In the genomic region with DNA sequence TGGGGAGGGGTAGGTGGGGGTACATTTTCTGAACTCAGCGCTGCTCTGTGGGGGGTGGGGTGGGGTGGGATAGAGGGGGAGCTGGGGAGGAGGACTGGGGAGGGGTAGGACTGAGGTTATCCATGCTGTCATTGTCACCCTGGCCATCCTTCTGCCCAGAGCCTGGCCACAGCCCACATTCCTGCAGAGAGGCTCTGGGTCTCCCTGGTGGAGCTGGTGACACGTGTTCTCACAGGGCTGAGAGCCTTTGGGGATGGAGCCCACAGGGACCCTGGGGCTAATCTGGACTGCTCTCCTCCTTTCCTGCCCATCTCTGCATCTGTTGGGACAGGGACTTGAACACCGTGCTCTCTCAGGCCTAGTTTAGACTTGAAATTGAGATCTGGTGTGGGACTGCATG, we compare ENCODE assay signal across 20 mouse cellular contexts. TPM values are rescaled to one million over a fixed set of nuclear protein-coding genes. Genes with fewer than 3 reads are reported as not detected.
A peak's percentile ranks its signal among the peaks of the same experiment; 100 is the strongest.
DNase-seq lines count a peak whose midpoint lies in the region; ATAC-seq and TF ChIP-seq lines count a peak whose summit lies in the region.
"Had no signal": no experiment of that assay in that cellular context is flagged by ENCODE, and none has a peak within 500 bp of the region (broad histone marks: within the 10 kb centered on the region; RNA-seq: fewer than 3 reads in every experiment).

No protein-coding gene starts in this region.

- H3K4me3 ChIP-seq in forebrain, embryonic 10.5 days: no peak overlapping the region
- no peak overlapping the region for H3K4me3 ChIP-seq in forebrain, embryonic 13.5 days
- H3K4me3 ChIP-seq in liver, adult 2 months (ENCODE audit: insufficient read depth, low read depth, low read length): 0 out of 2 replicates have a peak overlapping the region, but pooled peaks have one; percentile 25
- H3K4me3 ChIP-seq in hindbrain, embryonic 13.5 days: no peak overlapping the region
- H3K4me3 ChIP-seq in midbrain, embryonic 16.5 days (ENCODE audit: low read depth, low read length): no peak overlapping the region
- H3K4me3 ChIP-seq in stomach, postnatal 0 days (ENCODE audit: low read depth, low read length): no peak overlapping the region
- H3K4me3 ChIP-seq: embryonic facial prominence, embryonic 13.5 days; heart, embryonic 12.5 days; limb, embryonic 13.5 days; liver, embryonic 15.5 days; neural tube, embryonic 12.5 days had no signal

- no peak for TF ChIP-seq CTCF in liver, adult 2 months (IDR thresholded peaks at IDR 0.05; ENCODE audit: low read depth, low read length)
- no peak for TF ChIP-seq CTCF in stomach, postnatal 0 days (IDR thresholded peaks at IDR 0.05; ENCODE audit: low read depth)

- H3K27ac ChIP-seq in forebrain, embryonic 10.5 days: peak overlapping the region; percentile 40; the same call in 1 of the 2 replicates
- H3K27ac ChIP-seq in forebrain, embryonic 13.5 days: no peak overlapping the region
- no peak overlapping the region for H3K27ac ChIP-seq in liver, adult 2 months (replicated peaks; ENCODE audit: insufficient read depth, low read depth, low read length)
- 0 out of 2 replicates have a peak overlapping the region, but pooled peaks have one; percentile 13 for H3K27ac ChIP-seq in hindbrain, embryonic 13.5 days
- peak overlapping the region; percentile 95 for H3K27ac ChIP-seq in midbrain, embryonic 16.5 days (ENCODE audit: low read length)
- no peak overlapping the region for H3K27ac ChIP-seq in stomach, postnatal 0 days (replicated peaks)
- H3K27ac ChIP-seq: embryonic facial prominence, embryonic 13.5 days; limb, embryonic 13.5 days; liver, embryonic 15.5 days; macrophage; neural tube, embryonic 12.5 days had no signal

- WGBS in forebrain, embryonic 10.5 days: 41% methylated on average over 3 of the region's 3 CpGs
- 27% methylated on average over 2 of the region's 3 CpGs for WGBS in forebrain, embryonic 13.5 days
- 63% methylated on average over 3 of the region's 3 CpGs for WGBS in liver, adult 2 months
- 8% methylated on average over 3 of the region's 3 CpGs for WGBS in hindbrain, embryonic 13.5 days
- WGBS in midbrain, embryonic 16.5 days: 42% methylated on average over 3 of the region's 3 CpGs
- 60% methylated on average over 3 of the region's 3 CpGs for WGBS in stomach, postnatal 0 days

- DNase-seq in forebrain, embryonic 10.5 days (ENCODE audit: extremely low spot score, low spot score): no peak
- DNase-seq in liver, adult 2 months (ENCODE audit: extremely low read depth, low read depth, low spot score): no peak
- no peak for DNase-seq in liver
- DNase-seq in spleen, postnatal 4 days (ENCODE audit: low spot score in 2 of 2): no peak
- no peak for DNase-seq in stomach, postnatal 0 days (ENCODE audit: low spot score)
- DNase-seq: adrenal gland, postnatal 36 days; heart, postnatal 14 days; kidney, adult 8-10 months; kidney, postnatal 4 days; right cerebral cortex, postnatal 14 days; thymus, postnatal 14 days had no signal

- peaks cover 76% of the 10 kb centered on the region for H3K4me1 ChIP-seq in forebrain, embryonic 10.5 days
- H3K4me1 ChIP-seq in forebrain, embryonic 13.5 days: peaks cover 66% of the 10 kb centered on the region
- H3K4me1 ChIP-seq in liver, adult 2 months (ENCODE audit: control insufficient read depth, insufficient read depth, low read length): no peaks in the 10 kb centered on the region; the same call in 1 of the 2 replicates
- peaks cover 76% of the 10 kb centered on the region for H3K4me1 ChIP-seq in hindbrain, embryonic 13.5 days (replicated peaks)
- H3K4me1 ChIP-seq in midbrain, embryonic 16.5 days (ENCODE audit: control insufficient read depth, insufficient read depth, low read length): peaks cover 65% of the 10 kb centered on the region
- H3K4me1 ChIP-seq in stomach, postnatal 0 days (replicated peaks; ENCODE audit: control insufficient read depth, insufficient read depth): peaks cover 3% of the 10 kb centered on the region; the same call in 1 of the 2 replicates
- H3K4me1 ChIP-seq: liver, embryonic 15.5 days had no signal

- H3K9ac ChIP-seq in forebrain, embryonic 13.5 days: no peak overlapping the region
- no peak overlapping the region for H3K9ac ChIP-seq in liver, adult 2 months (ENCODE audit: low read depth, low read length)
- H3K9ac ChIP-seq in hindbrain, embryonic 13.5 days: peak overlapping the region; percentile 49; the same call in 1 of the 2 replicates
- no peak overlapping the region; the same call in 1 of the 2 replicates for H3K9ac ChIP-seq in midbrain, embryonic 16.5 days (ENCODE audit: low read depth, low read length)
- no peak overlapping the region for H3K9ac ChIP-seq in stomach, postnatal 0 days (ENCODE audit: low read length)
- H3K9ac ChIP-seq: embryonic facial prominence, embryonic 13.5 days; heart, embryonic 12.5 days; limb, embryonic 13.5 days; liver, embryonic 15.5 days; neural tube, embryonic 12.5 days had no signal

- TF ChIP-seq EP300 in stomach, postnatal 0 days (optimal IDR thresholded peaks at IDR 0.05): no peak

- no peak for TF ChIP-seq POLR2A in liver, adult 2 months (IDR thresholded peaks at IDR 0.05; ENCODE audit: extremely low read depth, insufficient read depth, low read length)

- no peaks in the 10 kb centered on the region for H3K36me3 ChIP-seq in forebrain, embryonic 10.5 days (replicated peaks)
- H3K36me3 ChIP-seq in forebrain, embryonic 13.5 days (ENCODE audit: poor library complexity, severe bottlenecking): no peaks in the 10 kb centered on the region
- no peaks in the 10 kb centered on the region for H3K36me3 ChIP-seq in liver, adult 2 months (ENCODE audit: control insufficient read depth, insufficient read depth, low read length)
- no peaks in the 10 kb centered on the region for H3K36me3 ChIP-seq in hindbrain, embryonic 13.5 days
- no peaks in the 10 kb centered on the region for H3K36me3 ChIP-seq in midbrain, embryonic 16.5 days (ENCODE audit: control insufficient read depth, insufficient read depth, low read length)
- H3K36me3 ChIP-seq in stomach, postnatal 0 days (ENCODE audit: control insufficient read depth, insufficient read depth, low read length): no peaks in the 10 kb centered on the region
- H3K36me3 ChIP-seq: embryonic facial prominence, embryonic 13.5 days; liver, embryonic 15.5 days; neural tube, embryonic 12.5 days had no signal

- no peaks in the 10 kb centered on the region for H3K9me3 ChIP-seq in forebrain, embryonic 10.5 days
- no peaks in the 10 kb centered on the region for H3K9me3 ChIP-seq in forebrain, embryonic 13.5 days (replicated peaks)
- no peaks in the 10 kb centered on the region for H3K9me3 ChIP-seq in hindbrain, embryonic 13.5 days
- H3K9me3 ChIP-seq in midbrain, embryonic 16.5 days (replicated peaks; ENCODE audit: control insufficient read depth, low read length, poor library complexity, severe bottlenecking): no peaks in the 10 kb centered on the region
- H3K9me3 ChIP-seq in stomach, postnatal 0 days (ENCODE audit: control insufficient read depth, low read length): no peaks in the 10 kb centered on the region
- H3K9me3 ChIP-seq: embryonic facial prominence, embryonic 13.5 days; heart, embryonic 12.5 days; limb, embryonic 13.5 days; liver, embryonic 15.5 days; neural tube, embryonic 12.5 days had no signal

- peaks cover 8% of the 10 kb centered on the region; the same call in 1 of the 2 replicates for H3K79me2 ChIP-seq in liver, adult 2 months (ENCODE audit: control insufficient read depth, insufficient read depth, low read length)

- H3K27me3 ChIP-seq in forebrain, embryonic 10.5 days (ENCODE audit: poor library complexity, severe bottlenecking): peaks cover 8% of the 10 kb centered on the region
- H3K27me3 ChIP-seq in forebrain, embryonic 13.5 days: peaks cover 14% of the 10 kb centered on the region; the same call in 1 of the 2 replicates
- H3K27me3 ChIP-seq in liver, adult 2 months (ENCODE audit: control insufficient read depth, insufficient read depth, low read length): no peaks in the 10 kb centered on the region
- no peaks in the 10 kb centered on the region for H3K27me3 ChIP-seq in hindbrain, embryonic 13.5 days
- no peaks in the 10 kb centered on the region for H3K27me3 ChIP-seq in midbrain, embryonic 16.5 days (ENCODE audit: control insufficient read depth, insufficient read depth, low read depth, low read length)
- H3K27me3 ChIP-seq in stomach, postnatal 0 days (ENCODE audit: control insufficient read depth, insufficient read depth, low read length): no peaks in the 10 kb centered on the region
- H3K27me3 ChIP-seq: embryonic facial prominence, embryonic 13.5 days; heart, embryonic 12.5 days; limb, embryonic 13.5 days; liver, embryonic 15.5 days; neural tube, embryonic 12.5 days had no signal

- ATAC-seq in forebrain, embryonic 13.5 days: no peak
- no peak for ATAC-seq in hindbrain, embryonic 13.5 days (ENCODE audit: low FRiP score)
- no peak for ATAC-seq in midbrain, embryonic 16.5 days
- no peak for ATAC-seq in stomach, postnatal 0 days (ENCODE audit: low FRiP score, low TSS enrichment)

- no peak overlapping the region for H3K4me2 ChIP-seq in forebrain, embryonic 13.5 days
- H3K4me2 ChIP-seq in hindbrain, embryonic 13.5 days: no peak overlapping the region
- H3K4me2 ChIP-seq in midbrain, embryonic 16.5 days (ENCODE audit: low read length): no peak overlapping the region
- no peak overlapping the region for H3K4me2 ChIP-seq in stomach, postnatal 0 days (replicated peaks; ENCODE audit: low read depth)
- H3K4me2 ChIP-seq: embryonic facial prominence, embryonic 13.5 days; heart, embryonic 12.5 days; limb, embryonic 13.5 days; liver, embryonic 15.5 days had no signal

RNA-seq across cellular contexts. Expression of gene Sdc3, which starts 18.5 kb away (rescaled TPM):
- polyA plus RNA-seq in forebrain, embryonic 10.5 days (2016; fragmentation: Nextera tagmentation; extraction: Ambion mirVana): 17.8 and 18.7 TPM in 2 replicates
- 36.1 and 41.9 TPM in 2 replicates for polyA plus RNA-seq in forebrain, embryonic 13.5 days (2015; fragmentation: Nextera tagmentation; extraction: Ambion mirVana)
- 11.1 and 18.1 TPM in 2 replicates for total RNA-seq in liver, adult 2 months (2014; rRNA removed)
- polyA plus RNA-seq in liver, adult 2 months (2012; rRNA removed): 23.2 and 37.1 TPM in 2 replicates
- 71.3 and 76.9 TPM in 2 replicates for polyA plus RNA-seq in hindbrain, embryonic 13.5 days (2015; fragmentation: Nextera tagmentation; extraction: Ambion mirVana)
- polyA plus RNA-seq in midbrain, embryonic 16.5 days (2015; fragmentation: Nextera tagmentation; extraction: Ambion mirVana): 188 and 205 TPM in 2 replicates
- polyA plus RNA-seq in stomach, postnatal 0 days (2015; fragmentation: Nextera tagmentation; extraction: Ambion mirVana): 11.0 and 12.8 TPM in 2 replicates

Comparison
In these comparisons a context has a peak if more than half of its experiments do, and no peak if none do; other contexts are left out.
1. H3K27ac ChIP-seq: peak in forebrain, embryonic 10.5 days (single experiment), hindbrain, embryonic 13.5 days (single experiment) and midbrain, embryonic 16.5 days (single experiment); none in forebrain, embryonic 13.5 days (single experiment), liver, adult 2 months (single experiment) and stomach, postnatal 0 days (single experiment).